Mouse (Mus musculus): ENCODE results near the gene Fibin.

- no peak for TF ChIP-seq CTCF (IDR thresholded peaks at IDR 0.05; ENCODE audit: extremely low read depth, insufficient read depth, insufficient read length, insufficient replicate concordance)
- no peak for TF ChIP-seq POLR2A (IDR thresholded peaks at IDR 0.05; ENCODE audit: low read depth, low read length)
Observed at GRCm38 (mm10) chr2:110351843-110352251, 11.1 kb downstream of the Fibin start.
